Mouse (Mus musculus): ENCODE results near the gene Tshz3. TPM values are rescaled to one million over a fixed set of nuclear protein-coding genes. Genes with fewer than 3 reads are reported as not detected.
A peak's percentile ranks its signal among the peaks of the same experiment; 100 is the strongest.

Tshz3 gene
- polyA plus RNA-seq, 2 experiments = 0.33 to 0.48 TPM

GRCm38 (mm10) chr7:36679031-36679618 is 18.8 kb upstream of the Tshz3 start:
- Histone ChIP-seq H3K9me3 (ENCODE audit: control insufficient read depth, low read length) (no peaks in the 10 kb centered on the region), H3K4me3 (ENCODE audit: insufficient read depth in 1 of 2, low read depth in 2 of 2, low read length in 2 of 2) (no peak overlapping the region), H3K4me1 (replicated peaks; ENCODE audit: control insufficient read depth in 2 of 2, insufficient read depth in 2 of 2, low read length in 1 of 2) (no peaks in the 10 kb centered on the region; a peak in 1 of 4 replicates), H3K4me2 (ENCODE audit: low read depth) (no peak overlapping the region), H3K9ac (replicated peaks) (no peak overlapping the region), H3K36me3 (replicated peaks; ENCODE audit: control insufficient read depth, insufficient read depth, low read depth) (no peaks in the 10 kb centered on the region), H3K27me3 (ENCODE audit: control insufficient read depth, insufficient read depth, low read length) (peaks cover 22% of the 10 kb centered on the region), H3K27ac (no peak overlapping the region)
- no peak for DNase-seq (ENCODE audit: low read depth in 3 of 3, low spot score in 3 of 3)
- WGBS (ENCODE audit: insufficient replicate concordance) = 6% methylated on average over 9 of the region's 9 CpGs
- TF ChIP-seq CTCF (IDR thresholded peaks at IDR 0.05; ENCODE audit: low read depth) (no peak), EP300 (IDR thresholded peaks at IDR 0.05; ENCODE audit: low read depth) (no peak)
- ATAC-seq (ENCODE audit: insufficient read depth) = no peak

GRCm38 (mm10) chr7:36679866-36680458 is 18.0 kb upstream of the Tshz3 start:
- Histone ChIP-seq H3K4me1 (replicated peaks; ENCODE audit: control insufficient read depth in 2 of 2, insufficient read depth in 2 of 2, low read length in 1 of 2) (no peaks in the 10 kb centered on the region; a peak in 1 of 4 replicates), H3K4me3 (ENCODE audit: insufficient read depth in 1 of 2, low read depth in 2 of 2, low read length in 2 of 2) (no peak overlapping the region), H3K4me2 (ENCODE audit: low read depth) (no peak overlapping the region), H3K9ac (replicated peaks) (no peak overlapping the region), H3K27me3 (ENCODE audit: control insufficient read depth, insufficient read depth, low read length) (peaks cover 22% of the 10 kb centered on the region), H3K9me3 (ENCODE audit: control insufficient read depth, low read length) (no peaks in the 10 kb centered on the region), H3K36me3 (replicated peaks; ENCODE audit: control insufficient read depth, insufficient read depth, low read depth) (no peaks in the 10 kb centered on the region), H3K27ac (no peak overlapping the region)
- DNase-seq (ENCODE audit: low read depth in 3 of 3, low spot score in 3 of 3) = no peak
- ATAC-seq (ENCODE audit: insufficient read depth) = no peak
- TF ChIP-seq CTCF (IDR thresholded peaks at IDR 0.05; ENCODE audit: low read depth) = no peak
- no peak for TF ChIP-seq EP300 (IDR thresholded peaks at IDR 0.05; ENCODE audit: low read depth)
- 2% methylated on average over 18 of the region's 18 CpGs for WGBS (ENCODE audit: insufficient replicate concordance)

DNA sequence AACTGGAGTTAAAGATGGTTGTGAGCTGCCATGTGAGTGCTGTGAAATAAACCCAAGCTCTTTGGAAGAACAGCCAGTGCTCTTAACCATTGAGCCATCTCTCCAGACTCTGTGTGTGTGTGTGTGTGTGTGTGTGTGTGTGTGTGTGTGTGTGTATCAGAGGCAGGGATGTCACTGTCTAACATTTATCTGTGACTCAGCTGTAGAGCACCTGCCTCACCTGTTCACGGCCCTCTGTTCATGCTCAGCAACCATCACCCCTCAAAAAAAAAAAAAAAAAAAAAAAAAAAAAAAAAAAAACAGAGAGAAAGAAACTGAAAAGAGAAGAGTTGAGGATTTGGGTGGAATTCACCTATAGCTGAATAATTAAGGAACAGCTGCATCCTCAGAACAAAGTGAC is 10.4 kb upstream of the Tshz3 start:
- Histone ChIP-seq H3K9me3 (ENCODE audit: control insufficient read depth, low read length) (no peaks in the 10 kb centered on the region), H3K4me2 (ENCODE audit: low read depth) (no peak overlapping the region)
- WGBS (ENCODE audit: insufficient replicate concordance) = 45% methylated on average over 1 of the region's 1 CpGs

GRCm38 (mm10) chr7:36689049-36689793 is 8.7 kb upstream of the Tshz3 start:
- no peak for TF ChIP-seq CTCF (IDR thresholded peaks at IDR 0.05; ENCODE audit: low read depth)
- TF ChIP-seq EP300 (IDR thresholded peaks at IDR 0.05; ENCODE audit: low read depth) = no peak
- Histone ChIP-seq H3K27ac (no peak overlapping the region), H3K9me3 (ENCODE audit: control insufficient read depth, low read length) (no peaks in the 10 kb centered on the region), H3K9ac (replicated peaks) (no peak overlapping the region), H3K36me3 (replicated peaks; ENCODE audit: control insufficient read depth, insufficient read depth, low read depth) (no peaks in the 10 kb centered on the region), H3K4me3 (ENCODE audit: insufficient read depth in 1 of 2, low read depth in 2 of 2, low read length in 2 of 2) (no peak overlapping the region), H3K4me2 (ENCODE audit: low read depth) (no peak overlapping the region), H3K4me1 (replicated peaks; ENCODE audit: control insufficient read depth in 2 of 2, insufficient read depth in 2 of 2, low read length in 1 of 2) (no peaks in the 10 kb centered on the region), H3K27me3 (ENCODE audit: control insufficient read depth, insufficient read depth, low read length) (peaks cover 43% of the 10 kb centered on the region)
- no peak for DNase-seq (ENCODE audit: low read depth in 3 of 3, low spot score in 3 of 3)
- WGBS (ENCODE audit: insufficient replicate concordance) = 40% methylated on average over 7 of the region's 7 CpGs
- no peak for ATAC-seq (ENCODE audit: insufficient read depth)

More for the DNA sequence above, 10.4 kb upstream of the Tshz3 start:
- Histone ChIP-seq H3K4me1 (replicated peaks; ENCODE audit: control insufficient read depth in 2 of 2, insufficient read depth in 2 of 2, low read length in 1 of 2) (no peaks in the 10 kb centered on the region), H3K9ac (replicated peaks) (no peak overlapping the region), H3K4me3 (ENCODE audit: insufficient read depth in 1 of 2, low read depth in 2 of 2, low read length in 2 of 2) (no peak overlapping the region), H3K27ac (no peak overlapping the region), H3K36me3 (replicated peaks; ENCODE audit: control insufficient read depth, insufficient read depth, low read depth) (no peaks in the 10 kb centered on the region), H3K27me3 (ENCODE audit: control insufficient read depth, insufficient read depth, low read length) (peaks cover 26% of the 10 kb centered on the region)
- DNase-seq (ENCODE audit: low read depth in 3 of 3, low spot score in 3 of 3) = no peak
- no peak for ATAC-seq (ENCODE audit: insufficient read depth)
- TF ChIP-seq EP300 (IDR thresholded peaks at IDR 0.05; ENCODE audit: low read depth) (no peak), CTCF (IDR thresholded peaks at IDR 0.05; ENCODE audit: low read depth) (no peak)

DNA sequence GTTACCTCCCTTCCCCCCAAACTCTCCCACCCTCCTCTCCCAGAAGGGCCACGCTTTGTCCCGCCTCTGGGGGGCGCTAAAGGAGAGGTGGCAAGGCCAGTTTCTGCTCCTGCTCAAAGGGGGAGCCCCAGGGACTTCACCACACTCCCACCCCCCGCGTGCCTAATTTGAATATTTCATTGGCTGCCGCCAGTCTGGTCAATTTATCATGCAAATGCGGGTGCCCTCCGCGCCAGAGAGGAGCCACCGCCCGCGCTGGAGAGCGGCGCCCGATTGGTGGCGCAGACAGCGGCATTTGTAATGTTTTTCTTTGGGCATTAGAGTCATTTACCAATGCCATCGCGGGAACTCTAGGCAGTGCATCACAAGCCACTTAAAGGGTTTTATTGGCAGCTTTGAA is 7.4 kb upstream of the Tshz3 start:
- H3K27me3 ChIP-seq (ENCODE audit: control insufficient read depth, insufficient read depth, low read length) = peaks cover 56% of the 10 kb centered on the region
- H3K9me3 ChIP-seq (ENCODE audit: control insufficient read depth, low read length) = no peaks in the 10 kb centered on the region
- DNase-seq (ENCODE audit: low read depth in 3 of 3, low spot score in 3 of 3) = no peak
- H3K4me1 ChIP-seq (replicated peaks; ENCODE audit: control insufficient read depth in 2 of 2, insufficient read depth in 2 of 2, low read length in 1 of 2) = no peaks in the 10 kb centered on the region
- no peak overlapping the region for H3K9ac ChIP-seq (replicated peaks)
- H3K36me3 ChIP-seq (replicated peaks; ENCODE audit: control insufficient read depth, insufficient read depth, low read depth) = no peaks in the 10 kb centered on the region
- H3K4me2 ChIP-seq (ENCODE audit: low read depth) = no peak overlapping the region
- TF ChIP-seq CTCF (IDR thresholded peaks at IDR 0.05; ENCODE audit: low read depth) (peak; percentile 46), EP300 (IDR thresholded peaks at IDR 0.05; ENCODE audit: low read depth) (no peak)
- ATAC-seq (ENCODE audit: insufficient read depth) = no peak
- H3K27ac ChIP-seq = no peak overlapping the region
- WGBS (ENCODE audit: insufficient replicate concordance) = under 1% methylated on average over 19 of the region's 19 CpGs
- no peak overlapping the region for H3K4me3 ChIP-seq (ENCODE audit: insufficient read depth in 1 of 2, low read depth in 2 of 2, low read length in 2 of 2)

All from liver, embryonic 14.5 days (tissue).